Mouse (Mus musculus) thymus, adult 2 months (tissue): ENCODE data around the gene Abhd6.

ENCODE experiments used
- CTCF ChIP-seq: fragments of 200-500 bp; IDR thresholded peaks from 2 replicates; pipeline ENCODE4 v1.5.1; 2012; ENCODE audit warnings: mild to moderate bottlenecking, control low read depth, low read length, moderate library complexity, borderline replicate concordance; ENCODE audit not compliant: control insufficient read depth, poor library complexity, insufficient read depth; ENCODE audit errors: extremely low read depth
- POLR2A ChIP-seq: fragments of 200-500 bp; IDR thresholded peaks from 2 replicates; pipeline ENCODE4 v1.6.1; 2012; ENCODE audit warnings: mild to moderate bottlenecking, low read length, control low read depth, moderate library complexity; ENCODE audit not compliant: control insufficient read depth, poor library complexity, insufficient read depth; ENCODE audit errors: extremely low read depth

DNA sequence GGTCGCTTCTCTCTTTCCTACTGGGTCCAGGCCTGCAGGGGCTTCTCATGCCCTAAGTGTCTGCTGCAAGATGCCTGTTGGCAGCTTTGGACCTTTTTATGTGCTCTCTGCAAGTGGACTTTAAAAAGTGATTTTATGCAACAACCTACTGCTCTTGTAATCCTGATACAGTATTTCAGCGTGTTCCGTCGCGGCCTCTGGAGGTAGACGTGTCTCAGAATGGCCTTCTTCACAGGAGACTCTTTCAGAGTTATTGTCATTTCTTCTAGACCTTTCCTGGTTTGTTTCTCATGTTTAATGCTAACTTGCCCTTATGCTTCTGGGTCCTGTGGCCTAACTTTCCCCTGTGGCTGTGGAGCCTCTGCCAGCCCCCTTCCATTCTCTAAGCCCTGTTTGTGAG lies 13.1 kb downstream of the Abhd6 start:
- no peak for TF ChIP-seq POLR2A
- TF ChIP-seq CTCF: no peak
